Comparison of ENCODE assay signal across 12 mouse cellular contexts in the genomic region with DNA sequence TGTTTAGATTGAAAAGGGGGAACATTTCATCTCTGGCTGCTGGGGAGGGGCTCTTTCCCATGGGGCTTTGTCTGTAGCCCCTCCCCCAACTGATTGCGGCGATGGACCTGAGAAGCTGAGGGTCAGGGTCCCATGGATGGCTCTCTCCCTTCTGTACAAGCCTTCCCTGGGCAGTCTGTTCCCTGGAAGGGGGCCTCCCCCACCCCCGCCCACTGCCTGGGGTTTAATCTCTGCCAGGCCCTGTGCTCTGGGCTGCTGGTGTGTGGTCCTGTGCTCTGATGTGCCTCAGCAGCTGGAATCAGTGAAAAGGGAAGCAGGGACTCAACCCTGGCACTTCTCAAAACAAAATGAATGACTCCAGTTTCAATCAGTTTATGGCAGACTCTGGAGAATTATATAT. TPM values are rescaled to one million over a fixed set of nuclear protein-coding genes. Genes with fewer than 3 reads are reported as not detected.
DNase-seq lines count a peak whose midpoint lies in the region; ATAC-seq and TF ChIP-seq lines count a peak whose summit lies in the region.
"Had no signal": no experiment of that assay in that cellular context is flagged by ENCODE, and none has a peak within 500 bp of the region (broad histone marks: within the 10 kb centered on the region; RNA-seq: fewer than 3 reads in every experiment).

No protein-coding gene starts in this region.

- no peak for TF ChIP-seq CTCF in lung, embryonic 14.5 days (IDR thresholded peaks at IDR 0.05; ENCODE audit: low read depth)

- no peaks in the 10 kb centered on the region for H3K36me3 ChIP-seq in lung, embryonic 14.5 days (ENCODE audit: insufficient read depth)
- H3K36me3 ChIP-seq in embryonic facial prominence, embryonic 10.5 days (replicated peaks) = no peaks in the 10 kb centered on the region
- H3K36me3 ChIP-seq in midbrain, embryonic 14.5 days (ENCODE audit: control insufficient read depth, insufficient read depth, low read length) = no peaks in the 10 kb centered on the region

- no peak overlapping the region for H3K4me3 ChIP-seq in lung, embryonic 14.5 days (ENCODE audit: low read depth, low read length)
- peak overlapping the region; percentile 34 for H3K4me3 ChIP-seq in embryonic facial prominence, embryonic 10.5 days
- no peak overlapping the region for H3K4me3 ChIP-seq in midbrain, embryonic 14.5 days (replicated peaks; ENCODE audit: low read depth, low read length)

- 0 out of 2 replicates have a peak overlapping the region, but pooled peaks have one; percentile 25 for H3K4me2 ChIP-seq in lung, embryonic 14.5 days
- 0 out of 2 replicates have a peak overlapping the region, but pooled peaks have one; percentile 12 for H3K4me2 ChIP-seq in midbrain, embryonic 14.5 days (ENCODE audit: low read length)

- no peaks in the 10 kb centered on the region for H3K9me3 ChIP-seq in lung, embryonic 14.5 days (ENCODE audit: low read depth, low read length)
- H3K9me3 ChIP-seq in embryonic facial prominence, embryonic 10.5 days = no peaks in the 10 kb centered on the region
- H3K9me3 ChIP-seq in midbrain, embryonic 14.5 days (ENCODE audit: control insufficient read depth, low read length) = no peaks in the 10 kb centered on the region

- H3K27me3 ChIP-seq in lung, embryonic 14.5 days (ENCODE audit: insufficient read depth, low read length) = no peaks in the 10 kb centered on the region
- peaks cover 10% of the 10 kb centered on the region; the same call in 1 of the 2 replicates for H3K27me3 ChIP-seq in embryonic facial prominence, embryonic 10.5 days (replicated peaks; ENCODE audit: low read depth, poor library complexity, severe bottlenecking)
- no peaks in the 10 kb centered on the region for H3K27me3 ChIP-seq in midbrain, embryonic 14.5 days (ENCODE audit: control insufficient read depth, insufficient read depth, low read length)

- no peak; the same call in 1 of the 2 replicates for ATAC-seq in lung, embryonic 14.5 days (ENCODE audit: insufficient read depth)
- peak; percentile 58; the same call in 1 of the 2 replicates for ATAC-seq in midbrain, embryonic 14.5 days (ENCODE audit: low FRiP score, low TSS enrichment)
- ATAC-seq in erythroid progenitor cell, adult 5-6 weeks (replicated peaks; ENCODE audit: low FRiP score, poor library complexity, severe bottlenecking) = no peak

- H3K9ac ChIP-seq in lung, embryonic 14.5 days = no peak overlapping the region
- H3K9ac ChIP-seq in midbrain, embryonic 14.5 days (replicated peaks; ENCODE audit: low read length) = no peak overlapping the region

- no peak overlapping the region for H3K27ac ChIP-seq in lung, embryonic 14.5 days (ENCODE audit: low read depth)
- peak overlapping the region; percentile 78 for H3K27ac ChIP-seq in embryonic facial prominence, embryonic 10.5 days (replicated peaks)
- no peak overlapping the region for H3K27ac ChIP-seq in midbrain, embryonic 14.5 days (replicated peaks; ENCODE audit: low read depth, low read length)

- WGBS in lung, embryonic 14.5 days = 15% methylated on average over 3 of the region's 3 CpGs
- 6% methylated on average over 3 of the region's 3 CpGs for WGBS in embryonic facial prominence, embryonic 10.5 days
- WGBS in midbrain, embryonic 14.5 days = 8% methylated on average over 3 of the region's 3 CpGs

- DNase-seq in lung, embryonic 14.5 days = no peak
- DNase-seq in lung, postnatal 10 days = no peak
- DNase-seq in embryonic facial prominence, embryonic 10.5 days (ENCODE audit: low spot score) = peak; percentile 85
- DNase-seq in forelimb bud, embryonic 11.5 days (ENCODE audit: low read depth, low spot score) = peak; percentile 61
- peak; percentile 41 for DNase-seq in midbrain, embryonic 14.5 days
- DNase-seq in cerebellum, postnatal 10 days = no peak
- no peak for DNase-seq in right cerebral cortex, postnatal 14 days
- DNase-seq: left cerebral cortex, postnatal 4 days; lung, postnatal 14 days; right cerebral cortex, postnatal 4 days had no signal

- no peaks in the 10 kb centered on the region for H3K4me1 ChIP-seq in lung, embryonic 14.5 days (ENCODE audit: insufficient read depth)
- H3K4me1 ChIP-seq in embryonic facial prominence, embryonic 10.5 days = peaks cover 45% of the 10 kb centered on the region
- H3K4me1 ChIP-seq in midbrain, embryonic 14.5 days (ENCODE audit: control insufficient read depth, insufficient read depth, low read length) = peaks cover 9% of the 10 kb centered on the region

RNA-seq across cellular contexts. Expression of a gene that starts 16.8 kb away (rescaled TPM):
- 0.55 and 0.63 TPM in 2 replicates for polyA plus RNA-seq in lung, embryonic 14.5 days (2014; fragmentation: Nextera tagmentation; extraction: Ambion mirVana)
- 25.1 and 27.1 TPM in 2 replicates for polyA plus RNA-seq in embryonic facial prominence, embryonic 10.5 days (2016; fragmentation: Nextera tagmentation; extraction: Ambion mirVana)
- 21.6 and 33.5 TPM in 2 replicates for polyA plus RNA-seq in midbrain, embryonic 14.5 days (2014; fragmentation: Nextera tagmentation; extraction: Ambion mirVana)
- total RNA-seq in erythroid progenitor cell, adult 5-6 weeks (2015; ENCODE audit: low replicate concordance) = not detected in 2 replicates
- total RNA-seq in erythroid progenitor cell, adult 5-6 weeks (2017; ENCODE audit: low replicate concordance) = 0.77 and 1.1 TPM in 2 replicates

RNA-seq across cellular contexts. Expression of a gene that starts 41.3 kb away (rescaled TPM):
- polyA plus RNA-seq in lung, embryonic 14.5 days (2014; fragmentation: Nextera tagmentation; extraction: Ambion mirVana) = 0.53 and 1.0 TPM in 2 replicates
- 0.64 and 0.82 TPM in 2 replicates for polyA plus RNA-seq in embryonic facial prominence, embryonic 10.5 days (2016; fragmentation: Nextera tagmentation; extraction: Ambion mirVana)
- 0.49 and 0.50 TPM in 2 replicates for polyA plus RNA-seq in midbrain, embryonic 14.5 days (2014; fragmentation: Nextera tagmentation; extraction: Ambion mirVana)
- total RNA-seq in erythroid progenitor cell, adult 5-6 weeks (2015; ENCODE audit: low replicate concordance) = not detected in 2 replicates
- total RNA-seq in erythroid progenitor cell, adult 5-6 weeks (2017; ENCODE audit: low replicate concordance) = 0.64 TPM in 1 of 2 replicates, not detected in the other
- total RNA-seq: layer of hippocampus, adult 18-20 months; left cerebral cortex, postnatal 4 days had no signal

Comparison
In these comparisons a context has a peak if more than half of its experiments do, and no peak if none do; other contexts are left out.
1. DNase-seq: peak in embryonic facial prominence, embryonic 10.5 days (single experiment), forelimb bud, embryonic 11.5 days (single experiment) and midbrain, embryonic 14.5 days (single experiment); none in lung, embryonic 14.5 days (single experiment), lung, postnatal 10 days (single experiment), cerebellum, postnatal 10 days (0 of 2) and right cerebral cortex, postnatal 14 days (single experiment).
2. RNA of a gene that starts 16.8 kb away (polyA plus RNA-seq): 25.1 to 27.1 TPM in embryonic facial prominence, embryonic 10.5 days and 21.6 to 33.5 TPM in midbrain, embryonic 14.5 days; 0.55 to 0.63 TPM in lung, embryonic 14.5 days; every median in the first group is over 10 times any median in the second.